Mouse (Mus musculus): ENCODE results near the gene Pafah2.
A peak's percentile ranks its signal among the peaks of the same experiment; 100 is the strongest.

Pafah2 gene

GRCm38 (mm10) chr4:134423949-134424348, 27.8 kb downstream of the Pafah2 start:
- no peak for DNase-seq (ENCODE audit: low spot score in 2 of 2)

- DNase-seq (ENCODE audit: low spot score in 2 of 2): no peak
Measured at GRCm38 (mm10) chr4:134425088-134425487, 29.0 kb downstream of the Pafah2 start.

- DNase-seq (ENCODE audit: low spot score in 2 of 2): peak; percentile 94 to 97
Measured at GRCm38 (mm10) chr4:134430381-134431004, 34.4 kb downstream of the Pafah2 start.

GRCm38 (mm10) chr4:134432686-134433360, 36.7 kb downstream of the Pafah2 start:
- DNase-seq (ENCODE audit: low spot score in 2 of 2): peak; percentile 68 to 70

GRCm38 (mm10) chr4:134436185-134436584, 40.1 kb downstream of the Pafah2 start:
- DNase-seq (ENCODE audit: low spot score in 2 of 2): no peak

GRCm38 (mm10) chr4:134436659-134437058, 40.5 kb downstream of the Pafah2 start:
- DNase-seq (ENCODE audit: low spot score in 2 of 2): no peak

GRCm38 (mm10) chr4:134439119-134439518, 43.0 kb downstream of the Pafah2 start:
- no peak for DNase-seq (ENCODE audit: low spot score in 2 of 2)

GRCm38 (mm10) chr4:134439919-134440318, 43.8 kb downstream of the Pafah2 start:
- no peak for DNase-seq (ENCODE audit: low spot score in 2 of 2)

GRCm38 (mm10) chr4:134442216-134442615, 46.1 kb downstream of the Pafah2 start:
- DNase-seq (ENCODE audit: low spot score in 2 of 2): no peak

- DNase-seq (ENCODE audit: low spot score in 2 of 2): no peak
Measured at GRCm38 (mm10) chr4:134443589-134443988, 47.5 kb downstream of the Pafah2 start.

- DNase-seq (ENCODE audit: low spot score in 2 of 2): peak; percentile 76 to 87
Measured at GRCm38 (mm10) chr4:134444949-134445348, 48.8 kb downstream of the Pafah2 start.

GRCm38 (mm10) chr4:134445489-134445888, 49.4 kb downstream of the Pafah2 start:
- no peak for DNase-seq (ENCODE audit: low spot score in 2 of 2)

- no peak for DNase-seq (ENCODE audit: low spot score in 2 of 2)
Measured at GRCm38 (mm10) chr4:134447966-134448365, 51.8 kb downstream of the Pafah2 start.

GRCm38 (mm10) chr4:134449595-134450391, 53.7 kb downstream of the Pafah2 start:
- DNase-seq (ENCODE audit: low spot score in 2 of 2): peak; percentile 70 to 77

- DNase-seq (ENCODE audit: low spot score in 2 of 2): peak in 1 of 2 experiments; percentile 71
Measured at GRCm38 (mm10) chr4:134450392-134451195, 54.5 kb downstream of the Pafah2 start.

- DNase-seq (ENCODE audit: low spot score in 2 of 2): no peak
Measured at GRCm38 (mm10) chr4:134451484-134451883, 55.4 kb downstream of the Pafah2 start.

- DNase-seq (ENCODE audit: low spot score in 2 of 2): no peak
Measured at GRCm38 (mm10) chr4:134453619-134454400, 57.7 kb downstream of the Pafah2 start.

GRCm38 (mm10) chr4:134455310-134455709, 59.2 kb downstream of the Pafah2 start:
- DNase-seq (ENCODE audit: low spot score in 2 of 2): no peak

- no peak for DNase-seq (ENCODE audit: low spot score in 2 of 2)
Measured at GRCm38 (mm10) chr4:134457130-134457825, 61.2 kb downstream of the Pafah2 start.

- no peak for DNase-seq (ENCODE audit: low spot score in 2 of 2)
Measured at GRCm38 (mm10) chr4:134458856-134459255, 62.7 kb downstream of the Pafah2 start.
